Mouse (Mus musculus): Measurements from ENCODE around the gene Uqcr10. TPM values are rescaled to one million over a fixed set of nuclear protein-coding genes. Genes with fewer than 3 reads are reported as not detected.

Uqcr10 gene
- polyA plus RNA-seq, 1 experiment from 2014 or later, result 495 TPM

GRCm38 (mm10) chr11:4738719-4739118, 34.6 kb upstream of the Uqcr10 start:
- ATAC-seq (ENCODE audit: low FRiP score, low TSS enrichment), result no peak
- H3K4me1 ChIP-seq (ENCODE audit: control insufficient read depth, insufficient read depth, low read length), result peaks cover 11% of the 10 kb centered on the region
- WGBS, result 90% methylated on average over 16 of the region's 16 CpGs

GRCm38 (mm10) chr11:4737682-4738081, 33.5 kb upstream of the Uqcr10 start:
- peak; percentile 32 for DNase-seq
- Histone ChIP-seq H3K9ac (replicated peaks; ENCODE audit: low read length) (no peak overlapping the region), H3K36me3 (ENCODE audit: control insufficient read depth, insufficient read depth, low read length) (0 out of 2 replicates have a peak, but pooled peaks cover 5% of the 10 kb centered on the region), H3K27ac (replicated peaks; ENCODE audit: low read depth, low read length) (no peak overlapping the region), H3K27me3 (ENCODE audit: control insufficient read depth, insufficient read depth, low read length) (no peaks in the 10 kb centered on the region), H3K4me2 (ENCODE audit: low read length) (no peak overlapping the region), H3K9me3 (ENCODE audit: control insufficient read depth, low read length) (no peaks in the 10 kb centered on the region), H3K4me3 (replicated peaks; ENCODE audit: low read depth, low read length) (no peak overlapping the region), H3K4me1 (ENCODE audit: control insufficient read depth, insufficient read depth, low read length) (peaks cover 11% of the 10 kb centered on the region)
- no peak for ATAC-seq (ENCODE audit: low FRiP score, low TSS enrichment)
- WGBS, result 79% methylated on average over 10 of the region's 10 CpGs

More at GRCm38 (mm10) chr11:4738719-4739118, 34.6 kb upstream of the Uqcr10 start:
- Histone ChIP-seq H3K4me3 (replicated peaks; ENCODE audit: low read depth, low read length) (no peak overlapping the region), H3K4me2 (ENCODE audit: low read length) (no peak overlapping the region), H3K36me3 (ENCODE audit: control insufficient read depth, insufficient read depth, low read length) (0 out of 2 replicates have a peak, but pooled peaks cover 5% of the 10 kb centered on the region), H3K27ac (replicated peaks; ENCODE audit: low read depth, low read length) (no peak overlapping the region), H3K9ac (replicated peaks; ENCODE audit: low read length) (no peak overlapping the region), H3K27me3 (ENCODE audit: control insufficient read depth, insufficient read depth, low read length) (0 out of 2 replicates have a peak, but pooled peaks cover 3% of the 10 kb centered on the region), H3K9me3 (ENCODE audit: control insufficient read depth, low read length) (no peaks in the 10 kb centered on the region)
- DNase-seq, result no peak

GRCm38 (mm10) chr11:4736355-4736754, 32.2 kb upstream of the Uqcr10 start:
- WGBS, result 42% methylated on average over 6 of the region's 6 CpGs
- peaks cover 8% of the 10 kb centered on the region; the same call in 1 of the 2 replicates for H3K36me3 ChIP-seq (ENCODE audit: control insufficient read depth, insufficient read depth, low read length)
- peaks cover 11% of the 10 kb centered on the region for H3K4me1 ChIP-seq (ENCODE audit: control insufficient read depth, insufficient read depth, low read length)
- H3K9me3 ChIP-seq (ENCODE audit: control insufficient read depth, low read length), result no peaks in the 10 kb centered on the region
- no peak overlapping the region for H3K4me3 ChIP-seq (replicated peaks; ENCODE audit: low read depth, low read length)
- no peaks in the 10 kb centered on the region for H3K27me3 ChIP-seq (ENCODE audit: control insufficient read depth, insufficient read depth, low read length)
- ATAC-seq (ENCODE audit: low FRiP score, low TSS enrichment) (no peak), DNase-seq (no peak)
- H3K27ac ChIP-seq (replicated peaks; ENCODE audit: low read depth, low read length), result no peak overlapping the region
- H3K4me2 ChIP-seq (ENCODE audit: low read length), result no peak overlapping the region
- H3K9ac ChIP-seq (replicated peaks; ENCODE audit: low read length), result no peak overlapping the region

GRCm38 (mm10) chr11:4734179-4734578, 30.0 kb upstream of the Uqcr10 start:
- Histone ChIP-seq H3K4me2 (ENCODE audit: low read length) (no peak overlapping the region), H3K27me3 (ENCODE audit: control insufficient read depth, insufficient read depth, low read length) (no peaks in the 10 kb centered on the region), H3K4me1 (ENCODE audit: control insufficient read depth, insufficient read depth, low read length) (peaks cover 11% of the 10 kb centered on the region), H3K4me3 (replicated peaks; ENCODE audit: low read depth, low read length) (no peak overlapping the region), H3K27ac (replicated peaks; ENCODE audit: low read depth, low read length) (no peak overlapping the region), H3K9ac (replicated peaks; ENCODE audit: low read length) (no peak overlapping the region), H3K9me3 (ENCODE audit: control insufficient read depth, low read length) (no peaks in the 10 kb centered on the region), H3K36me3 (ENCODE audit: control insufficient read depth, insufficient read depth, low read length) (peaks cover 8% of the 10 kb centered on the region; the same call in 1 of the 2 replicates)
- WGBS, result 25% methylated on average over 12 of the region's 12 CpGs
- ATAC-seq (ENCODE audit: low FRiP score, low TSS enrichment) (no peak), DNase-seq (peak; percentile 63)

- DNase-seq (no peak), ATAC-seq (ENCODE audit: low FRiP score, low TSS enrichment) (no peak)
- Histone ChIP-seq H3K27ac (replicated peaks; ENCODE audit: low read depth, low read length) (no peak overlapping the region), H3K9ac (replicated peaks; ENCODE audit: low read length) (no peak overlapping the region), H3K4me2 (ENCODE audit: low read length) (no peak overlapping the region), H3K4me1 (ENCODE audit: control insufficient read depth, insufficient read depth, low read length) (peaks cover 11% of the 10 kb centered on the region), H3K27me3 (ENCODE audit: control insufficient read depth, insufficient read depth, low read length) (no peaks in the 10 kb centered on the region), H3K36me3 (ENCODE audit: control insufficient read depth, insufficient read depth, low read length) (peaks cover 3% of the 10 kb centered on the region; the same call in 1 of the 2 replicates), H3K9me3 (ENCODE audit: control insufficient read depth, low read length) (no peaks in the 10 kb centered on the region), H3K4me3 (replicated peaks; ENCODE audit: low read depth, low read length) (no peak overlapping the region)
- WGBS, result 72% methylated on average over 7 of the region's 7 CpGs
Measured at GRCm38 (mm10) chr11:4731781-4732180, 27.6 kb upstream of the Uqcr10 start.

GRCm38 (mm10) chr11:4730913-4731312, 26.8 kb upstream of the Uqcr10 start:
- DNase-seq (no peak), ATAC-seq (ENCODE audit: low FRiP score, low TSS enrichment) (no peak)
- 81% methylated on average over 5 of the region's 5 CpGs for WGBS

GRCm38 (mm10) chr11:4730096-4730495, 26.0 kb upstream of the Uqcr10 start:
- WGBS, result 90% methylated on average over 6 of the region's 6 CpGs
- ATAC-seq (ENCODE audit: low FRiP score, low TSS enrichment), result no peak
- peaks cover 9% of the 10 kb centered on the region for H3K36me3 ChIP-seq (ENCODE audit: control insufficient read depth, insufficient read depth, low read length)
- H3K9ac ChIP-seq (replicated peaks; ENCODE audit: low read length), result no peak overlapping the region
- peaks cover 4% of the 10 kb centered on the region for H3K4me1 ChIP-seq (ENCODE audit: control insufficient read depth, insufficient read depth, low read length)
- H3K9me3 ChIP-seq (ENCODE audit: control insufficient read depth, low read length), result no peaks in the 10 kb centered on the region
- H3K27me3 ChIP-seq (ENCODE audit: control insufficient read depth, insufficient read depth, low read length), result no peaks in the 10 kb centered on the region
- H3K4me3 ChIP-seq (replicated peaks; ENCODE audit: low read depth, low read length), result no peak overlapping the region
- no peak overlapping the region for H3K4me2 ChIP-seq (ENCODE audit: low read length)
- H3K27ac ChIP-seq (replicated peaks; ENCODE audit: low read depth, low read length), result no peak overlapping the region
- no peak for DNase-seq

More at GRCm38 (mm10) chr11:4730913-4731312, 26.8 kb upstream of the Uqcr10 start:
- H3K27ac ChIP-seq (replicated peaks; ENCODE audit: low read depth, low read length), result no peak overlapping the region
- no peak overlapping the region for H3K9ac ChIP-seq (replicated peaks; ENCODE audit: low read length)
- H3K4me3 ChIP-seq (replicated peaks; ENCODE audit: low read depth, low read length), result no peak overlapping the region
- H3K9me3 ChIP-seq (ENCODE audit: control insufficient read depth, low read length), result no peaks in the 10 kb centered on the region
- H3K27me3 ChIP-seq (ENCODE audit: control insufficient read depth, insufficient read depth, low read length), result no peaks in the 10 kb centered on the region
- H3K36me3 ChIP-seq (ENCODE audit: control insufficient read depth, insufficient read depth, low read length), result peaks cover 3% of the 10 kb centered on the region; the same call in 1 of the 2 replicates
- H3K4me1 ChIP-seq (ENCODE audit: control insufficient read depth, insufficient read depth, low read length), result peaks cover 11% of the 10 kb centered on the region
- H3K4me2 ChIP-seq (ENCODE audit: low read length), result no peak overlapping the region

- H3K9ac ChIP-seq (replicated peaks; ENCODE audit: low read length), result no peak overlapping the region
- ATAC-seq (ENCODE audit: low FRiP score, low TSS enrichment) (no peak), DNase-seq (peak; percentile 73)
- H3K4me3 ChIP-seq (replicated peaks; ENCODE audit: low read depth, low read length), result no peak overlapping the region
- peaks cover 13% of the 10 kb centered on the region for H3K36me3 ChIP-seq (ENCODE audit: control insufficient read depth, insufficient read depth, low read length)
- no peaks in the 10 kb centered on the region for H3K4me1 ChIP-seq (ENCODE audit: control insufficient read depth, insufficient read depth, low read length)
- H3K9me3 ChIP-seq (ENCODE audit: control insufficient read depth, low read length), result no peaks in the 10 kb centered on the region
- no peak overlapping the region for H3K4me2 ChIP-seq (ENCODE audit: low read length)
- H3K27me3 ChIP-seq (ENCODE audit: control insufficient read depth, insufficient read depth, low read length), result no peaks in the 10 kb centered on the region
- WGBS, result 58% methylated on average over 12 of the region's 12 CpGs
- no peak overlapping the region for H3K27ac ChIP-seq (replicated peaks; ENCODE audit: low read depth, low read length)
Measured at GRCm38 (mm10) chr11:4729603-4730002, 25.5 kb upstream of the Uqcr10 start.

GRCm38 (mm10) chr11:4721728-4722127, 17.6 kb upstream of the Uqcr10 start:
- 84% methylated on average over 8 of the region's 8 CpGs for WGBS
- Histone ChIP-seq H3K4me2 (ENCODE audit: low read length) (no peak overlapping the region), H3K4me3 (replicated peaks; ENCODE audit: low read depth, low read length) (no peak overlapping the region), H3K4me1 (ENCODE audit: control insufficient read depth, insufficient read depth, low read length) (no peaks in the 10 kb centered on the region), H3K9ac (replicated peaks; ENCODE audit: low read length) (no peak overlapping the region), H3K36me3 (ENCODE audit: control insufficient read depth, insufficient read depth, low read length) (peaks cover 28% of the 10 kb centered on the region), H3K27me3 (ENCODE audit: control insufficient read depth, insufficient read depth, low read length) (no peaks in the 10 kb centered on the region), H3K9me3 (ENCODE audit: control insufficient read depth, low read length) (no peaks in the 10 kb centered on the region), H3K27ac (replicated peaks; ENCODE audit: low read depth, low read length) (no peak overlapping the region)
- DNase-seq (no peak), ATAC-seq (ENCODE audit: low FRiP score, low TSS enrichment) (no peak)

Data from midbrain, embryonic 14.5 days (tissue).